Mouse (Mus musculus) liver, adult 10 weeks (tissue): ENCODE results near the gene 4931414P19Rik. TPM values are rescaled to one million over a fixed set of nuclear protein-coding genes. Genes with fewer than 3 reads are reported as not detected.

Experiments used
- polyA plus RNA-seq: library from polyadenylated mRNA; stranded (reverse); fragments of 350-450 nt; fragmentation: Illumina TruSeq; extraction: RNeasy Lipid Tissue Mini Kit (QIAGEN cat#74804); gene quantifications from one replicate; pipeline ENCODE4 v1.2.3, GENCODE M21; 2014; ENCODE audit warnings: low read depth, low replicate concordance

The 4931414P19Rik gene
- 0.93 TPM for polyA plus RNA-seq

DNA sequence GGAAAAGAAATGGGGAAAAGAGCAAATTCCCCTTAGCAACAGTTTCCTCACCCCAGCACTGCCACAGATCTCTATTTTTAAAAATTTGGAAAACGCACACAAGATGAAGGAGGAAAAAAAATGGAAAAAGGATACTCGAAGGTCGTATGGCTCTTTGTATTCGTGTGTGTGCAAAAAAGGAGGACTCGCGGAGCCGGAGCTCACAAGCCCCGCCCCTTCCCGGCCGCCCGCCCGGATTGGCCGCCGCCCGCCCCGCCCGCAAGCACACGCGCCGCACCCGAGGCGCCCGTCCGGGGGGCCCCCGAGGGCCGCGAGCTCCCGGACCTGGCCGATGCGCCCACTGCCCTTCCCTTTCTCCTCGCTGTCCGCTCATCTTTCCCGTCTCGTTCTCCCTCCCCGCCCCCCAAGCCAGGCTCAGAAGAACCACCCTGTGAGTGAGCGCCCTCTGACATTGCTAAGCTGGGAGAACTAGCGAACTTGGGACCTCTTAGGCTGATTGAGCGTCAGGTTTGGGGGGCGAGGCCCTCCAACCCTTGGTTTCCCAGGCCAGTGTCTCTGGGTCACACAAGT, at the start of gene 4931414P19Rik:
4931414P19Rik (minus strand) TSS at position 242 of the 570 bp plus-strand sequence.

DNA sequence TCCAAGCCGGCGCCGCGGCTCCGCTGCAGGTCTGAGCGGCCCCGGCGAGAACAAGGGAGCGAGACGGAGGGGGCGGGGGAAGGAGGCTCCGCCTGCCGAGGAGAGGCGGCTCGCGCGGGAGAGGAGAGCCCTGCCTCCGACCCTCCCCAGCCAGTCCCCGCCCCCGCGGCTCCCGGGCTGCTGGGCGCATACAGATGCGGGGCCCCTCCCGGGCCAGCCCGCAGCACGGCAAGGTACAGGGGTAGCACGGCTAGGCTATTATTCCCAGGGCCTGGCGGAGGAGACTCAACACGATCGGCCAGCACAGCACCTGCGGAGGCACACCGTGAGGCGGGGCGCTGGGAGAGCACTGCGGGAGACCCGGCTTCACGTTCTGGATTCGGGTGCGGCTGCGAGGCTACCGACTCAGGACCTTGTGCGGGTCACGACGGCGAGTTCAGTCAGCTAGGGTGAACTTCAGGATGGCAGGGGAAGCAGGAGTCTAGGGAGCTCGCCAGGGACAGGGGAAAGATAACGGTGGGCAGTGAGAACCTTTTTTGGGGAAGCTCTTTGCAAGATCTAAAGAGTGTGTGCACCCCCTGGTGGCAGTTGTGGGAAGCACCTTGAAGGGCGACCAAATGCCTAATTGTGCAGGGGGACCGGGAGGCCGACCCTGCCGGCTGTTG, 35.6 kb upstream of the 4931414P19Rik start, which contains the start of gene Cdh24:
Cdh24 (minus strand) TSS at position 60 of the 665 bp plus-strand sequence.

GRCm38 (mm10) chr14:54640946-54641304, 35.1 kb upstream of the 4931414P19Rik start, which contains the start of gene Gm17606:
Gm17606 (plus strand) TSS chr14:54640952.

DNA sequence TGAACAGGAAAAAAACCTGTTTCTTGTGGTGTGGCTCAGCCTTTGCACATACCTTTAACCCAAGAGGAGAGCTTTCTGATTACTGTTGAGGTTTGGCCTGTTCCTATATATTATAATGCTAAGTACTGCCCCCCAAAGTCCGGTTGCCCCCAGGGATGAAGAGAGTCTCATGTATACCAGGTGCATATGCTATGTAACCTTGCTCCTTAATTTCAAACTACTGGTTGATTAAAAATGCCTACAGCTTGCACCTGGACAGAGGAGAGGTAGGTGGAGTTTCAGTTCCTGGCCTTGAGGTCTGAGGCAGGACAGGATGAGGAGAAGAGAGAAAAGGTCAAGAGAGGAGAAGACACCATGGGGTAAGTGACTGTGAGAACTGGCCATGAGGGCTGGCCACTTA, 15.3 kb upstream of the 4931414P19Rik start, which contains the start of gene Psmb11:
Psmb11 (plus strand) TSS at position 301 of the 400 bp plus-strand sequence.

GRCm38 (mm10) chr14:54617897-54618365, 12.1 kb upstream of the 4931414P19Rik start, which contains the start of gene Psmb5:
Psmb5 (minus strand) TSS chr14:54618022.

GRCm38 (mm10) chr14:54577089-54577982, 28.5 kb downstream of the 4931414P19Rik start, which contains the start of gene Ajuba:
Ajuba (minus strand) TSS chr14:54577558.

GRCm38 (mm10) chr14:54553975-54554769, 51.6 kb downstream of the 4931414P19Rik start, which contains the start of gene Haus4:
Haus4 (minus strand) TSS chr14:54554616.

Other genes starting within 250 kb of the 4931414P19Rik start
- gene Oxa1l, start 245.2 kb downstream of the 4931414P19Rik start, polyA plus RNA-seq, result 10.2 TPM
- gene Slc7a7, start 188.2 kb downstream of the 4931414P19Rik start, polyA plus RNA-seq, result 2.0 TPM
- 45.6 TPM for gene Mrpl52, start 179.1 kb downstream of the 4931414P19Rik start, polyA plus RNA-seq
- 14.3 TPM for gene Mmp14, start 174.4 kb downstream of the 4931414P19Rik start, polyA plus RNA-seq
- 2.3 TPM for gene Lrp10, start 141.9 kb downstream of the 4931414P19Rik start, polyA plus RNA-seq
- not detected for gene Rem2, start 129.9 kb downstream of the 4931414P19Rik start, polyA plus RNA-seq
- 9.2 TPM for gene Prmt5, start 88.5 kb downstream of the 4931414P19Rik start, polyA plus RNA-seq
- gene Haus4, start 51.4 kb downstream of the 4931414P19Rik start, polyA plus RNA-seq, result 2.4 TPM
- 5.1 TPM for gene Ajuba, start 28.4 kb downstream of the 4931414P19Rik start, polyA plus RNA-seq
- gene Psmb5, start 12.0 kb upstream of the 4931414P19Rik start, polyA plus RNA-seq, result 7.7 TPM
- not detected for gene Psmb11, start 15.4 kb upstream of the 4931414P19Rik start, polyA plus RNA-seq
- gene Gm17606, start 35.0 kb upstream of the 4931414P19Rik start, polyA plus RNA-seq, result not detected
- gene Cdh24, start 35.4 kb upstream of the 4931414P19Rik start, polyA plus RNA-seq, result not detected
- gene 1700123O20Rik, start 80.2 kb upstream of the 4931414P19Rik start, polyA plus RNA-seq, result 13.9 TPM
- gene Acin1, start 80.9 kb upstream of the 4931414P19Rik start, polyA plus RNA-seq, result 40.7 TPM
- gene Gm29776, start 92.8 kb upstream of the 4931414P19Rik start, polyA plus RNA-seq, result not detected
- gene Cebpe, start 106.2 kb upstream of the 4931414P19Rik start, polyA plus RNA-seq, result not detected
- 0.82 TPM for gene Slc7a8, start 176.0 kb upstream of the 4931414P19Rik start, polyA plus RNA-seq
- not detected for gene Rnf212b, start 208.1 kb upstream of the 4931414P19Rik start, polyA plus RNA-seq